Mouse (Mus musculus) R1 (cell line): ENCODE results near the gene Cubn.

Experiments
- DNase-seq: peaks from one replicate; pipeline ENCODE4 v3.0.0-alpha.2; 2018; ENCODE audit warnings: low read depth, low spot score

Gene Cubn

GRCm38 (mm10) chr2:13408333-13408732, 83.3 kb downstream of the Cubn start:
- no peak for DNase-seq

DNA sequence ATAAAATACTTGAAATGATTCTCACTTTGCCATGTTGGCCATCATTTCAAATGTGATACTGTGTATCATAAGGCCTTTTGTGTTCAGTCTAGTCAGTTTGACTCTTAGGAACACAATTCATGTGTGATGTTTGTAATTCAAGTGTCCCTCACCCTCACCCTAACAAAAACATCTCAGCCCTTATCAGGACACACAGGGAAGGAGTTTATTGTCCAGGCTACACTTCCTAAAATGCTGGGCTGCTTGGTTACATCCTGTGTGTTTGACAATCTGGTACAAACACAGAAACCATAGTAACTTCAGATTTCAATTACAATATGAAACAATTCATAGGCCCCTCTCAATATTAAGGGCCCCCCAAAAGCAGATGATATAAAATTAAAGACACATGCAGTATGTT, 83.9 kb downstream of the Cubn start:
- no peak for DNase-seq

DNA sequence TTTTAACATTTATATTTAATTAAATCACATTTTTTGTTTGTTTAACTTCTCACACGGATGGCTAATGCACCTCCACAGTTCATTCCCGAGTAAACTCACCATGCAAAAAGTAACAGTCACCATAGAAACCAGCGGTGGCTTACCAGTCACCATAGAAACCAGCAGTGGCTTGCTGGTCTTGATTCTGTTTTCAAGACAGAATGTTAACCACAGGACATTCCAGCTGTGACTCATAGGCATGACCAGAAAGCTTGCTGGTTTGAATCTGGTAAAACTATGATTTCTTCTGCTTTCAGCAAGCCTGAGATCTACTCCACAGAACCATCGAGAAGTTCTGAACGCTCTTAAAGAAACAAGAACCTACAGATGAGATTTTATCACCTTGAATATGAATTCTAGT, 84.3 kb downstream of the Cubn start:
- DNase-seq: peak; percentile 71

DNA sequence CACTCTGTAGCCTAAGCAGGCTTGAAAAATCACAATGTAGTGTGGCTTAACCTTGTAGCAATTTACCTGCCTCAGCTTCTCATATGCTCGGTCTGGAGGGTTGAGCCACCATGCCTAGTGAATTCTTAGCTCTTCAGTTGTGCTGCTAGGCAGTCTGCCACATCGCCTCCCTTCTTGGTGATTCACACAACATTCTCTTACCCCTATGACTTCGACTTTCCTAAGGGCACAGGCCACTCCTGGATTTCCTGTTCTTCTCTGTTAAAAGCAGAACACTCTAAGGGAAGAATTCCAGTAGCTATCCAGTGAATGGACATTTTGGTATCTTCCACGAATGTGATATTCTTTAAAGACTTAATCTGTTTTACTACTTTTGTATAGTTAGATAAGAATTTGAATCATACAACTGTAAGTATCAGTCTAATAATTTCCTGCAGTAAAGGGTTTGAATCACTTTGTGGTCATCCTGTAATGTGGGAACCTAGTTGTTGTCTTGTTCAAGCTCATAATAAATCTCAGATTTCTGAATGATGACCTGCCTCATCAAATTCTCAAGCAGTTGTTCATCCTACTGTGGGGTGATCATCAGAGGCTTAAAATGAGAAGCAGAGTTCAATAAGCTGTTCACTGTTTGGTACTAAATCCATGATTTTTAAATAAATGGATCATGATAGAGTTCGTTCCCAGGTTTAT, 86.5 kb downstream of the Cubn start:
- DNase-seq: no peak

DNA sequence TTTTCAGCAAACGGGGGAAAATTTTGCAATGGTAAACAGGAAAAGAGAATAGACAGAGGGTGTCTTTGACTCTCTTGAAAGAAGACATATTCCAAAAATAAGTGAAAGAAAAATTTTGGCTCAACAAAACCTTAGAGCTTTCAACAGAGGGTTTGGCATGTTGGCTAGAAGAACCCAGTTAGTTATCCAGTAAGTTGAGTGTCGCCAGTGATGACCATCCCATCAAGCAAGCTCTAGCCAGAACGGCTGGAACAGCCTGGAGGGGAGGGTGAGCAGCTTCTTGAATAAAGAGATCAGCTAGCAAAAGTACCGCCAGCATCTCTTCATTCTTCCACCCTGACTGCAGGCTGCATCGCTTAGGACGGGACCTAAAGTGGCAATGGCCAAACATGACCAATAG, 90.8 kb downstream of the Cubn start:
- DNase-seq: no peak

GRCm38 (mm10) chr2:13399480-13400072, 92.0 kb downstream of the Cubn start:
- no peak for DNase-seq

- peak; percentile 35 for DNase-seq
These were observed 92.7 kb downstream of the Cubn start for GRCm38 (mm10) chr2:13398955-13399354.

DNA sequence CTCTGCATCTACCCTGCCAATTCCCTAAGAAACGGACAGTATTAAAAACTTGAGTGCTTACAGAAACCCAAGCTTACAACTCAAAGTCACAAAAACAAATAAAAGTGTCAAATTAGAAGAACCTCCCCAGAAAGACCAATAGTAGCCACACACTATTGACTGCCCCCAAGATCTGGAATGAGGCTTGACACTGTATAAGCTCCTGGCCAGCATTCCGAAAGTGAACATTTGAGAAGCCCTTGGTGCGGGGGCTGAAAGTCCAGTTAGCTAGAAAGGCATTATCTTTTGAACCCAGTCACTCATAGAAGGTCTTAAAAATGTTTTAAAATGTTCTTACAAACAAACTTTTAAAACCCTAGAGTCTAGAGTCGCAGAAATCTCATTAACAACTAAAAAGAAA, 93.1 kb downstream of the Cubn start:
- no peak for DNase-seq

DNA sequence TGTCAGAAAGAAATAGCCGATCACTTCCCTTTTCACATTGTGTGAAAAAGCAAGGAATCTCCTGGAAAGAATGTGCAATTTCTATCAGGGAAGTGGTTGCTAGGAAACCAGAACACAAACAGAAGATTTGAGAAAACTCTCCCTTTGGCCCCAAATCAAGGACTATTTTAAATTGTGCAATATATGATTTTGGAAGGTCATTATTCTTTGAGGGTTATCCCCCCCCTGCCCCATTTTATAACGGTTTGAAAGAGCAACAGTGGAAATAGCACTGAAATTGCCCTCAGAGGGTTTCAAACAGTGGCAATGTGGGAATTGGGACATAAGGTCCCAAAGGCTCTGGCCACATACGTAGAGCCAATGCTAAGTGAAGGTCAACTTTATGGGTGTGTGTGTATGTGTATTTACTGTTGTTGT, 95.5 kb downstream of the Cubn start:
- peak; percentile 18 for DNase-seq

DNA sequence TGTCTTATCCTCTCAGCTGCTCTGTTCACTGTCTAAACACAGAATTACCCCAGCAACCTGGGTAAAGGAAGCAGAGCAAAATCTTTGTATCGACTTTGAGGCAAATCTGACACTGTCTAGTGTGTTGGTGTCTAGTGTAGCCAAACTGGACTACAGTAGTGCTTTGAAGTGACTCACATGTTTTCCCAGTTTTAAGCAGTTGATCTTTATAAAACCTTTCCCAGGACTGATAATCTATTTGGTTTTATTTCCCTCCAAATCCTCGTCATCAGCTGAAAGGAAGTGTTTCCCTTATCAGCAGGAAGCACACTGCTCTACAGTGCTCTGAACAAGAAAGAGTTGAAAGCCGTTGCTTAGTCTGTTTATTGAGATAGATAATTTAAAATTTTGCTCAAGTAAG, 100.6 kb downstream of the Cubn start:
- DNase-seq: no peak

DNA sequence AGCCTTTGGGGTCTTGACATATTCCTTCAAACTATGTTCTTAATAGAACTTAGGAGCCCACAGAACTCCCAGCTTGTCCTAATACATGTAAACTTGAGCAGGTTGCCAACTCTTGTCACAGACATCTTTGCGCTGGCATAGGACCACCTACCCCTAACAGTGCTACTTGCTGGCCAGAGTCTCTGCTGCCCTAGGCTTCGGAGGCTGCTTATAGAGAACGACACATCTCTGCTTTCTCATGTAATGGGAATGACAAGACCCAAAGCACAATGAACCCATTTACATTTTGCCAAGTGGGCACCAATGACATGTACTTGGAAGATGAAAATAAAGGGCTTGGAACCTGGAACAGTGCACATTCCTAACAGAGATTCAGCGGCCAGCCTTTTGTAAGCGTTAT, 105.0 kb downstream of the Cubn start:
- DNase-seq: no peak

GRCm38 (mm10) chr2:13385542-13386345, 105.9 kb downstream of the Cubn start:
- no peak for DNase-seq

GRCm38 (mm10) chr2:13384775-13385541, 106.7 kb downstream of the Cubn start:
- no peak for DNase-seq

DNA sequence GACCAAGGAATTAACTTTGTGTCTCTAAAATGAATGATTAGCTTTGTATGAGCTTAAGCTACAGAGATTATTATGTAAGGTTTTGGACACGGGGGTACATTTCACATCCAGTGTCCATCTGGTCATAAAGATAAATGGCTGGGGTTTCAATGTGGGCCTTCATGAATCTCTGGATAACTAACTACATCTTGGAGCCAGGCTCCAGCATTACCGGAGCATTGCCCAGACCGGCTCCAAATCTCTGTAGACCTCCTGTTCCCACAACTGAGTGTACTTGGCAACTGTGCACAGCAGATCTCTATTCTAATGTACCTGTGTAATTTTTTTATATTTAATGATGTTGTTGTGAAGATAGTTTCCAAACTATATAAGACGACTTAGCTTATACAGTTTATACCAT, 115.4 kb downstream of the Cubn start:
- DNase-seq: no peak

GRCm38 (mm10) chr2:13373291-13373690, 118.3 kb downstream of the Cubn start:
- no peak for DNase-seq

DNA sequence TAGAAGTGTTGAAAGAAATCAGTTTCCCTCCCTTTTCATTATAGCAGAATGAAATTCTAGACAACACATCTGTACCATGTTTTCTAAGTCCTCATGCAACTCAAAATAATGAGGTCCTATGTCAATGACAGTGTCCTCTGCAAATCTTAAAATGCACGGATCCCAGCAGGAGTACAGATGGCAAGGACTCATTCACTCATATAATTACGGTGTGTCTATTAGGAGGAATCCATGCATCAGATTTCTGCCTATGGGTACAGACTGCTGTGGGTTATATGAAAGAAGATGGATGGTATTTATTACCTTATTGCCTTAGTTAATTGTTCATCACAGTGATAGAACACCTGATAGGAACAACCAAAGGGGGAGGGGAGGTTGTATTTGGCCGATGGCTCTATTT, 118.8 kb downstream of the Cubn start:
- no peak for DNase-seq

- peak; percentile 88 for DNase-seq
These were observed 119.3 kb downstream of the Cubn start for GRCm38 (mm10) chr2:13372256-13372824.

DNA sequence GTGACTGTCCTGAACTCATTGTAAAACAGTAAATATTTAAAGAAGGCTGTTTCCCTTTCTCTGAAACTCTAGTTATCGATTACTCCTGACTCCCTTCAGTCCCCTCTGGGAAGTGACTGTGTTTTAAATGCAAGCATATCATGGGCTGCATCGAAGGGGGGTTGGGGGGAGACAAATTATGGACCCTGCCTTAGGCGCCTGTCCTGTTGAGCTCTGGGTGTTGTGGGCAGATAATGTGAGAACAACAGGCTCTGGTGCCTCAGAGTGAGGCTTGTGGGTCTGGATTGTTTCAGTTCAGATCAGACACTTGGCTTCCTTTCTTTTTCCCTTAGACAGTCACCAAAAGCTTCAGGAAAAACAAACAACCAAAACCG, 119.8 kb downstream of the Cubn start:
- DNase-seq: no peak

- peak; percentile 5 for DNase-seq
These were observed 120.4 kb downstream of the Cubn start for GRCm38 (mm10) chr2:13371072-13371796.

GRCm38 (mm10) chr2:13370556-13370955, 121.1 kb downstream of the Cubn start:
- peak; percentile 94 for DNase-seq

GRCm38 (mm10) chr2:13368517-13368916, 123.1 kb downstream of the Cubn start:
- no peak for DNase-seq
